8 mouse cellular contexts compared by ENCODE assay signal in genomic region chr5:139796900-139797299, GRCm38 (mm10).
A peak's percentile ranks its signal among the peaks of the same experiment; 100 is the strongest.
DNase-seq lines count a peak whose midpoint lies in the region.

No protein-coding gene starts in this region.

- peak; percentile 67 for DNase-seq in R1 (ENCODE audit: low read depth, low spot score)
- peak; percentile 53 for DNase-seq in embryo, embryonic 9.5 days (ENCODE audit: extremely low spot score)
- peak; percentile 100 for DNase-seq in heart, adult 11 months
- peak; percentile 94 for DNase-seq in kidney, adult 11 months
- DNase-seq in liver, result peak; percentile 56
- DNase-seq in naive thymus-derived CD4-positive, alpha-beta T cell, adult 2 months (ENCODE audit: low read depth), result peak; percentile 10
- peak; percentile 79 for DNase-seq in urinary bladder, postnatal 25 days (ENCODE audit: low spot score)
- no peak for DNase-seq in spleen, postnatal 14 days (ENCODE audit: low spot score in 2 of 2)

Comparison
In these comparisons a context has a peak if more than half of its experiments do, and no peak if none do; other contexts are left out.
1. DNase-seq: peak in R1 (single experiment), embryo, embryonic 9.5 days (single experiment), heart, adult 11 months (single experiment), kidney, adult 11 months (single experiment), liver (single experiment), naive thymus-derived CD4-positive, alpha-beta T cell, adult 2 months (single experiment) and urinary bladder, postnatal 25 days (single experiment); none in spleen, postnatal 14 days (0 of 2).